Mouse (Mus musculus) kidney, postnatal 4 days (tissue): ENCODE measurements around the gene Chn2.

Source experiments
- DNase-seq, 2 experiments: peaks; one replicate each; pipeline ENCODE4 v3.0.0; 2021; ENCODE audit warnings: mixed read lengths in 2 of 2

The Chn2 gene

GRCm38 (mm10) chr6:54078269-54078668, 38.9 kb downstream of the Chn2 start:
- DNase-seq, result no peak

DNA sequence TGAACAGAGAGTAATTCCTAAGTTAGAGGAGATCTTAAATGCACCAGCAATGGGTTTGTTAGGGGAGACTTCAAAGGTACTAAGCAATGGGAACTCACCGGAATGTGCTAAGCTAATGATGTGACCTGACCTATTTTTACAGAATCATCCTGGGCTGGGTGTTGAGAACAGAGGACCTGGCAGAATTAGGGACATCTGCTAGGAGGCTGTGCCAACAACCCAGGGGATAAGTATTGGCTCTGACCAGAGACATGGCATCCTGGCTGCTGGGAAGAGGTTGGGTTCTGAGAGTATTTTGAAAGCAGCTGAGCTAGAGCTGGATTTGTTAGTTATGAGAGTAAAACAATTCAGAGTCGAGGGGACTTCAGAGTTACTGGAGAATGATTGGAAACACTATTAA, 40.5 kb downstream of the Chn2 start:
- no peak for DNase-seq

DNA sequence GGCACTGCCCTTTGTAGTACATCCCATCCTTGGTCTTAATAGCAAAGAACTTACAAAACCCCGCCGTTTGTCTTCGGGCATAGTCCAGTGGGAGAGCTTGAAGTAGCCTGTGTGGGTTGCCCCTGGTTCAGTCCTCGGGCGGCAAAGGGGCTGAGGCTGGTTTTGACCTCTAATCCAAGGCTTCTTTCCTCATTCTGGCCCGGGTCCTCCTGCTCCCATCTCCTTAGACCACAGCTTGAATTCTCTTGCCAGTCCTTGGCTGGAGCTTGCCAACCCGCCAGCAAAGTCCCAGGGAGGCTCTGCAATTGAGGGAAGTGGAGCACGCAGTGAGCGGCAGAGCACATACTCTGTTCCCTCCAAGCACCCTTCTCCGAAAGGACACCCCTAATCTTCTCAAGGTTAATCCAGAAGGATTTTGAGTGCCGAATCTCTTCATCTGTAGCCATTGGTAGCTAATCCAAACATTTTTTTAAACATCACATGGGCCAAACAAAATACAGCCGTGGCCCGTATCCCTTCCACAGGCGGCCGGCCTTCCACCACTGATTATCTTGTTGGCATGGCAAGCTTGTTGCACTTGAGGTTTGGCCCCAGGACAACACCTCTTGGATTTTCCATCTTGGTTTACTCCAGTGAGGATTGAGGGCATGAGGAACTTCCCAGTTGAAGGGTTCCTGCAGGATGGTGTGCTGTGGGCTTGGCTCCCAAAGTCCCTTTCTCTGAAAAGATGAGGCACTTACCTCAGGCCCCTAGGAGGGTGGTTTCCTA, 41.3 kb downstream of the Chn2 start:
- DNase-seq, result no peak

- no peak for DNase-seq
These were observed 43.2 kb downstream of the Chn2 start for GRCm38 (mm10) chr6:54082576-54082975.

DNA sequence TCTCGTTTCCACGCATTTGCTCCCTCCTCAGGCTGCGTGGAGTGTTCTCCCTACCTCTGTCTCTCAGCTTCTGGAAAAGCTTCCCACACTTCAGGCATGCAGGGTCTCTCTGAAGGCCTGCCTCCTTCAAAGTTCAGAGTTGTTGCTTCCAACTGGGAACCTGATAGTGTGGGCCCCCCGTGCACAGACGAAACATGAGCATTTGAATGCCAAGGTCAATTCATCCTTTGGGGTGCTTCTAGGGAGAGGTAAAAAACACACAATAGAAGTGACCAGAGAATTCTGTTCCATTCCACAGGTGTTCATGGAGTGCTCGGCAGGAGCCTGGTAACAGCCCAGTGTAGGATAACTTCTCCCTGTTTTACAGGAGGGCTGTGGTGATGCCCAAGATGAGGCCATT, 44.7 kb downstream of the Chn2 start:
- no peak for DNase-seq

GRCm38 (mm10) chr6:54085009-54085408, 45.7 kb downstream of the Chn2 start:
- no peak for DNase-seq

GRCm38 (mm10) chr6:54088168-54088567, 48.8 kb downstream of the Chn2 start:
- DNase-seq, result no peak

GRCm38 (mm10) chr6:54090822-54091221, 51.5 kb downstream of the Chn2 start:
- no peak for DNase-seq

DNA sequence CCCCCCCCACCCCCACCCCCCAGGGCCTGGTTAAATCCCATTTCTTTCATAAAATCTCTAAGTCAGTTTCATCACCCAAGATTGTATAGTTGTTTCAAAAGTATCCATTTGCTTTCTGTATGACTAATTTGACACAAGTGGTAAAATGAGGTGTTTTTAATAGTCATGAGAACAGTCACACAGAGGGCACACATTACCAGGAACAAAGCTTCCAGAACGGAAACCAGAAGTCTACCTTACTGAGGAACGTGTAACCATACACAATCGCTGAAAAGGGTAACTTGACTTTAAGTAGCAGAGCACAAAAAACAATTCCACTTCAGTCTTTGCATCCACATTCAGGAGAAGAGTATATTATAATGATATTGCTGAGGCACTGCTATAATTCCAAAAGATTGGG, 53.6 kb downstream of the Chn2 start:
- DNase-seq, result no peak

DNA sequence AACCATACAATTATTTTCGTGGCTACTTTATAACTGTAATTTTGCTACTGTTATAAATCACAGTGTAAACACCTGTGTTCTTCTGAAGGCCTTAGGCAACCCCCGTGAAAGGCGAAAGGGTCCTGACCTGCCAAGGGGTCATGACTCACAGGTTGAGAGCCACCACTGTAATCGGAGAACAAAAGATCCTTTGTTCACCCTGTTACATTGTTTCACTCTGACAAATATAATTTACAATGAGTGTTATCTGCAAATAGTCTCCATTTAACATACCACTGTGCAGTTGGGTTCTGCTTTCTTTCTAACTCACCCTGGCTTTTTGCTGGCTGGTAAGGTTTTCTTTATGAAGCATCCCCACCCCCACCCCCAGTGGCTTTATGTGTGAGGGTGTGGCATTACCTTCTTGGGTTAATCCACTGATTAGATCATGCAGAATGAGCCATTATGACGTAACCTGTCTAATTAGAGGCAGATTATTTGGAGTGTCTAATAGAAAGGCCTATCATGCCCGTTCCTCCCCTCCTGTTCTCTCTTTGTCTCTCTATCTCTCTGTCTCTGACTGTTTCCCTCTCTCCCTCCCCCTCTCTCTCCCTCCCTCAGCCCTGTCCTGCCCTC, 56.9 kb downstream of the Chn2 start:
- no peak for DNase-seq

DNA sequence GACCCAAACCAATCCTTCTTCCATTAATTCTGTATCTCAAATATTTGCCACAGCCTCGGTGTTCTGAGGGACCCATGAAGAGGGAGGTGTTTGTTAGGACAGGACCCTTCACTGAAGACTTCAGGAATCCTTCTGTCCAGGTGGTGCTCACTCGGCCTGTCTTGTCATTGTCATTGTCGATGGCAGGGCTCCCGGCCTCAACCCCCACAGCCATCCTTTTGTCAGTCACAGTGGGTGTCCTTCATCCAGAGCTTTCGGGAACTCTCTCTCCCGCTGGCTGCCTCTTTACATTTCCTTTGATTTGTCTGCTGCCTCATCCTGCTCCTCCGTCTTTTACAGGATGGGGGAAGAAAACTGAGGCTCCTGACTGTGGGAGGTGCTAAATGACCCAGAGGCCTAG, 57.5 kb downstream of the Chn2 start:
- no peak for DNase-seq

- no peak for DNase-seq
These were observed 59.0 kb downstream of the Chn2 start for GRCm38 (mm10) chr6:54098339-54098738.

GRCm38 (mm10) chr6:54099659-54100058, 60.3 kb downstream of the Chn2 start:
- DNase-seq, result peak; percentile 61 to 71

DNA sequence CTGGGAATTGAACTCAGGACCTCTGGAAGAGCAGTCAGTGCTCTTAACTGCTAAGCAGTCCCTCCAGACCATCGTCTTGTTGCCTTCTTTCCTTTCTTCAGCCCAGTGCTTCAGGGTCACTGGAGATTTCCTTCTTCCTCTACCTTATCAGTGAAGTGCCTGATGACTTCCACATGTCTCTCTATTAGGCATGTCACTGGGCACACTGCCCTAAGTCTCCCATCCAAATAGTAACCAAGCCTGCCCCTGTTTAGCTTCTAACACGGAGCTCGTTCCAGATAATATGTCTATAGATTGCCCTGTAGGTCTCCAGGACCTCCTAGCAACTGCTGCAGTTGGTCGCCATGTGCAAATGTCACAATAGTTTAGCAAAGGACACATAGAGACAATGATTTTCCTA, 62.9 kb downstream of the Chn2 start:
- DNase-seq, result no peak

DNA sequence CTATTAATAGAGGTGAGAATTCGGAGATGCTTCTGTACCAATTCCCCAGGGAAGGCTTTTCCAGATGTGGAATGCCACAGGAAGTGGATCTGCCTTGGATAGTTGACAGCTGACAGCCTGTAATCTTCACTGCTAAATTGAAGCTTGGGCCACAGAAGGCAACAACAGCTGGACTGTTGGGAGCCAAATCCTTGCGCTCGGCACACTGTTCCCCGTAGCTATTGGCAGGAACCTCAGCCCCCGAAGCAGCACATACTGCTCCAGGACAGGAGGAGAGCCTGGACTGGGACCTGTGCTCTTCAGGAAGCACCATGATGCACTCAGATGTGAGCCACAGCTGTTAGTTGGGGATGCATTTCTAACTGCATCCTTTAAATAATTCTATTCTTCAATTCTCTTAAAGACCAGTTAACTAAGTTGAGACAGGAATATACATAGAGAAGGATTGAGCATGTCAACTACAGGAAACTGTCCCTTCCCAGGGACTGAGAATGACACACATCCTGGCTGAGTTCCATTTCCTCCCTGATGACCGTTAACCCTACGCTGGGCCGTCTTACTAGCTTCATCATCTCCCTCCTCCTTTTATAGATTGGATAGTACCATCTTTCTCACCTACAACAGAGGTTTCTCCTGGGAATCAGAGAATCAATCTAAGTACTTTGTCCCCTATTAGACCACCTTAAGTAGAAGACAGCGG, 64.1 kb downstream of the Chn2 start:
- DNase-seq, result no peak

GRCm38 (mm10) chr6:54111416-54111984, 72.1 kb downstream of the Chn2 start:
- DNase-seq, result peak; percentile 50 to 52

- no peak for DNase-seq
These were observed 74.0 kb downstream of the Chn2 start for GRCm38 (mm10) chr6:54113338-54113737.

DNA sequence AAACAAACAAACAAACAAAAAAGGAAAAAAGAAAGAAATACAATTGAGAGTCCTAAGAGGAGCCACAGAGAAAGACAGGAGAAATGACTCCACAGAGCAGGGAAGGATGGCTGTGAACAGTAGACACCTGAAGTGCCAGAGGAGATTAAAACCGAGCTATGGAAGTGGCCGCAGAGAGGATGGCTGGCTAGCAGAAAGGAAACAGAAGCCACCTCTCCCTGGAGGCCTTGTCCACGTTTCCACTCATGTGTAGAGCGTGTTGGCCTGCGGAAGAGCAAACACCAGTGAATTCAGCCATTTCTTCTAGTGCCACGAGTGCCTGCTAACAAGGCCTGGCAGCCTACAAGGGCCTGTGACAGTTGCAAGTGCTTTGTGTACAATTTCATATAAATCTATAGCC, 75.1 kb downstream of the Chn2 start:
- DNase-seq, result no peak

- DNase-seq, result no peak
These were observed 76.9 kb downstream of the Chn2 start for GRCm38 (mm10) chr6:54116299-54116698.

GRCm38 (mm10) chr6:54117001-54117591, 77.7 kb downstream of the Chn2 start:
- no peak for DNase-seq

GRCm38 (mm10) chr6:54118395-54118794, 79.0 kb downstream of the Chn2 start:
- no peak for DNase-seq

DNA sequence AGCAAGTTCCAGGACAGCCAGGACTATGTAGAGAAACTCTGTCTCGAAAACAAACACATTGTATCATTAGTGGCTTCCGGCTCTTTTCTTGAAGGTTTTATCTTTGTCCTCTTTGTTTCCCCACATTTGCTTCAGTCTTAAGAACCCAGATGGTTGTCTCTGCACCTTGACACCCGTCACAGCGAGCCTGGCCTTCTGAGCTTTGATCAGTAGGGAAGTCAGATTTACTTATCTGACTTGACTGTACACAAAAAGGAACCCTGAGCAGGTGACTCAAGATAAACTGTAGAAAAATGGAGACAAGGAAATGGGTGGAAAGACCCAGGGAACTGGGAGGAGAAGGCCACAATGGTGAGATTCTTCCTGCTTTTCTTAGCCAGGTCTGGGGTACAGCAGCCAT, 79.5 kb downstream of the Chn2 start:
- no peak for DNase-seq

DNA sequence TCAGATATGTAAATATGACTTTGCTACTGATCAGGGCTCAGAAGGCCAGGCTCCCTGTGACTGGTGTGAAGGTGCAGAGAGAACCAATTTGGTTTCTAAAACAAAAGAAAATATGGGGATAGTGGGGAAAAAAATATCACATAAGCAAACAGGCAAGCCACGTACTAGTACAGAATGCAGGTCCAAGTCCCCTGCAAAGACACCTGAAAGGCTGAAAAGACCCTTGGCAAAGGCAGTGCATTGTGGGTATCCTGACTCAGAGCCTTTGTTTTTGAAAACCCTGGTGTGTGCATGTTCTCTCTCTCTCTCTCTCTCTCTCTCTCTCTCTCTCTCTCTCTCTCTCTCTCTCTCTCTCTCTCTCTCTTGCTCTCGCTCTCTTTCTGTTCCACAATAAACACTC, 80.1 kb downstream of the Chn2 start:
- no peak for DNase-seq
